Mouse (Mus musculus) myocyte (in vitro differentiated cells): ENCODE measurements around the gene Etfrf1. TPM values are rescaled to one million over a fixed set of nuclear protein-coding genes. Genes with fewer than 3 reads are reported as not detected.

Source experiments
- H3K27me3 ChIP-seq: one replicate; pipeline ENCODE4 v1.6.1; 2011; ENCODE audit not compliant: control insufficient read depth, insufficient read depth, insufficient read length
- H3K36me3 ChIP-seq: one replicate; pipeline ENCODE4 v1.6.1; 2011; ENCODE audit not compliant: control insufficient read depth, insufficient read depth
- H3K4me2 ChIP-seq: one replicate; pipeline ENCODE4 v1.6.1; 2011; ENCODE audit warnings: low read depth, control low read depth
- H3K4me3 ChIP-seq: one replicate; pipeline ENCODE4 v1.5.1; 2011; ENCODE audit warnings: mild to moderate bottlenecking, control low read depth, moderate library complexity
- H3K79me2 ChIP-seq: one replicate; pipeline ENCODE4 v1.6.1; 2011; ENCODE audit not compliant: control insufficient read depth, insufficient read depth
- H3ac ChIP-seq: one replicate; pipeline ENCODE4 v1.6.1; 2011; ENCODE audit not compliant: control insufficient read depth, insufficient read length
- CEBPB ChIP-seq: IDR thresholded peaks from 2 replicates; pipeline ENCODE4 v1.6.1; 2011; ENCODE audit warnings: mild to moderate bottlenecking, moderate library complexity; ENCODE audit not compliant: poor library complexity, insufficient read depth, severe bottlenecking
- E2F4 ChIP-seq: IDR thresholded peaks from one replicate; pipeline ENCODE4 v1.6.1; 2011; ENCODE audit warnings: mild to moderate bottlenecking, control low read depth, moderate library complexity; ENCODE audit not compliant: insufficient read depth
- MAX ChIP-seq: IDR thresholded peaks from one replicate; pipeline ENCODE4 v1.6.1; 2011; ENCODE audit warnings: low read depth, mild to moderate bottlenecking, control low read depth
- MYOD1 ChIP-seq, 3 experiments: IDR thresholded peaks; one replicate each; pipeline ENCODE4 v1.6.1; 2011; ENCODE audit warnings: control low read depth in 2 of 3, low read depth in 2 of 3, mild to moderate bottlenecking in 2 of 3, moderate library complexity in 1 of 3; ENCODE audit not compliant: insufficient read length in 2 of 3, control insufficient read depth in 1 of 3
- MYOG ChIP-seq, 3 experiments: IDR thresholded peaks; one replicate each; pipeline ENCODE4 v1.6.1; 2011; ENCODE audit warnings: control low read depth in 2 of 3, low read depth in 2 of 3, mild to moderate bottlenecking in 2 of 3; ENCODE audit not compliant: insufficient read length in 2 of 3, control insufficient read depth in 1 of 3, insufficient read depth in 1 of 3
- POLR2A ChIP-seq: IDR thresholded peaks from one replicate; pipeline ENCODE4 v1.6.1; 2011; ENCODE audit warnings: low read depth, mild to moderate bottlenecking, control low read depth, moderate library complexity; ENCODE audit not compliant: insufficient read length
- POLR2AphosphoS2 ChIP-seq: IDR thresholded peaks from one replicate; pipeline ENCODE4 v1.6.1; 2011; ENCODE audit warnings: low read depth, control low read depth; ENCODE audit not compliant: insufficient read length
- REST ChIP-seq: IDR thresholded peaks from one replicate; pipeline ENCODE4 v1.6.1; 2011; ENCODE audit warnings: mild to moderate bottlenecking, control low read depth, moderate library complexity; ENCODE audit not compliant: insufficient read depth, insufficient read length
- SRF ChIP-seq: IDR thresholded peaks from one replicate; pipeline ENCODE4 v1.6.1; 2011; ENCODE audit warnings: low read depth; ENCODE audit not compliant: control insufficient read depth, insufficient read length
- TCF12 ChIP-seq: IDR thresholded peaks from one replicate; pipeline ENCODE4 v1.6.1; 2011; ENCODE audit warnings: mild to moderate bottlenecking, control low read depth; ENCODE audit not compliant: poor library complexity, insufficient read depth, severe bottlenecking
- TCF3 ChIP-seq: IDR thresholded peaks from one replicate; pipeline ENCODE4 v1.6.1; 2011; ENCODE audit warnings: low read depth, control low read depth; ENCODE audit not compliant: insufficient read length
- USF1 ChIP-seq: IDR thresholded peaks from one replicate; pipeline ENCODE4 v1.6.1; 2011; ENCODE audit warnings: low read depth, mild to moderate bottlenecking, control low read depth, moderate library complexity
- polyA plus RNA-seq: library from polyadenylated mRNA; unstranded; fragments of >200 nt; fragmentation: generic; extraction: Trizol; gene quantifications from one replicate; pipeline ENCODE4 v1.2.1, GENCODE M21; 2012; ENCODE audit warnings: missing spikeins

Etfrf1 gene
- polyA plus RNA-seq, 1 experiment = 10.0 TPM

GRCm38 (mm10) chr6:145237148-145237547 is 26.2 kb downstream of the Etfrf1 start:
- Histone ChIP-seq H3K79me2 (peaks cover 78% of the 10 kb centered on the region), H3K27me3 (no peaks in the 10 kb centered on the region), H3K4me3 (no peak overlapping the region), H3K4me2 (no peak overlapping the region), H3ac (no peak overlapping the region), H3K36me3 (peaks cover 6% of the 10 kb centered on the region)
- no peak for TF ChIP-seq SRF
- no peak for TF ChIP-seq CEBPB
- TF ChIP-seq POLR2AphosphoS2 = no peak
- TF ChIP-seq E2F4 = no peak
- TF ChIP-seq TCF12 = no peak
- TF ChIP-seq REST = no peak
- TF ChIP-seq MYOD1 (IDR thresholded peaks at IDR 0.05; ENCODE audit: control insufficient read depth in 1 of 3, insufficient read length in 2 of 3, low read depth in 2 of 3) = no peak
- no peak for TF ChIP-seq USF1
- TF ChIP-seq POLR2A = no peak
- no peak for TF ChIP-seq MAX
- no peak for TF ChIP-seq TCF3
- no peak for TF ChIP-seq MYOG (IDR thresholded peaks at IDR 0.05; ENCODE audit: control insufficient read depth in 1 of 3, insufficient read depth in 1 of 3, insufficient read length in 2 of 3, low read depth in 2 of 3)

DNA sequence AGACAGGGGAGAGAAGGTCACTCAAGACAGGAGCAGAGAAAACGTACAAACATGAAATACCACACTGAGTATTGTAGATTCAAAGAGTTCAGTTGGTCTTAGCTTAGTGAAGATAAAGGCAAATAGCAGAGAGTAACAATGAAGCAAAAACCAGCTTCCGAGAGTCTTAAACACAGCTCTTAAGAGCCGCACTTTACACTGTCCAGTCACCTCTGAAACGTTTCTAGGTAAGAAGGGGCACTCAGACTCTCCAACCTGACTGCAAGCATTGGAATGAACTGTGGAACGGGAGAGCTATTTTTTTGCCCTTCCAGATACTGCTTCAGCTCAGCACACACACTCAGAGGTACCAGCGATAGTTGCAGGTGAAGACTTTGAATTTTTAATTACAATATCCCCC is 29.4 kb downstream of the Etfrf1 start:
- Histone ChIP-seq H3K4me2 (no peak overlapping the region), H3ac (no peak overlapping the region), H3K27me3 (no peaks in the 10 kb centered on the region), H3K36me3 (peaks cover 9% of the 10 kb centered on the region), H3K79me2 (peaks cover 81% of the 10 kb centered on the region), H3K4me3 (no peak overlapping the region)
- TF ChIP-seq TCF3 = no peak
- TF ChIP-seq SRF = no peak
- no peak for TF ChIP-seq POLR2AphosphoS2
- no peak for TF ChIP-seq CEBPB
- TF ChIP-seq MYOD1 (IDR thresholded peaks at IDR 0.05; ENCODE audit: control insufficient read depth in 1 of 3, insufficient read length in 2 of 3, low read depth in 2 of 3) = no peak
- TF ChIP-seq MYOG (IDR thresholded peaks at IDR 0.05; ENCODE audit: control insufficient read depth in 1 of 3, insufficient read depth in 1 of 3, insufficient read length in 2 of 3, low read depth in 2 of 3) = no peak
- TF ChIP-seq MAX = no peak
- TF ChIP-seq USF1 = no peak
- no peak for TF ChIP-seq E2F4
- no peak for TF ChIP-seq TCF12
- TF ChIP-seq REST = no peak
- no peak for TF ChIP-seq POLR2A

- no peak overlapping the region for H3K4me2 ChIP-seq
- H3K36me3 ChIP-seq = peaks cover 9% of the 10 kb centered on the region
- H3ac ChIP-seq = no peak overlapping the region
- TF ChIP-seq MYOG (IDR thresholded peaks at IDR 0.05; ENCODE audit: control insufficient read depth in 1 of 3, insufficient read depth in 1 of 3, insufficient read length in 2 of 3, low read depth in 2 of 3) (no peak), POLR2AphosphoS2 (no peak), E2F4 (no peak), TCF3 (no peak), REST (no peak), POLR2A (no peak), SRF (no peak), MAX (no peak), CEBPB (no peak), TCF12 (no peak)
- H3K79me2 ChIP-seq = peaks cover 83% of the 10 kb centered on the region
- H3K4me3 ChIP-seq = no peak overlapping the region
- H3K27me3 ChIP-seq = no peaks in the 10 kb centered on the region
These were observed 31.6 kb downstream of the Etfrf1 start for GRCm38 (mm10) chr6:145242521-145242920.

- TF ChIP-seq MYOG (IDR thresholded peaks at IDR 0.05; ENCODE audit: control insufficient read depth in 1 of 3, insufficient read depth in 1 of 3, insufficient read length in 2 of 3, low read depth in 2 of 3) (no peak), E2F4 (no peak), REST (no peak), MYOD1 (IDR thresholded peaks at IDR 0.05; ENCODE audit: control insufficient read depth in 1 of 3, insufficient read length in 2 of 3, low read depth in 2 of 3) (no peak), TCF3 (no peak), TCF12 (no peak), USF1 (no peak), MAX (no peak), SRF (no peak), CEBPB (no peak), POLR2A (no peak), POLR2AphosphoS2 (no peak)
- no peaks in the 10 kb centered on the region for H3K27me3 ChIP-seq
- H3K36me3 ChIP-seq = peaks cover 9% of the 10 kb centered on the region
- no peak overlapping the region for H3K4me3 ChIP-seq
- no peak overlapping the region for H3K4me2 ChIP-seq
- H3ac ChIP-seq = no peak overlapping the region
- H3K79me2 ChIP-seq = peaks cover 63% of the 10 kb centered on the region
These were observed 35.9 kb downstream of the Etfrf1 start for GRCm38 (mm10) chr6:145246841-145247240.

- Histone ChIP-seq H3K27me3 (no peaks in the 10 kb centered on the region), H3ac (no peak overlapping the region), H3K79me2 (peaks cover 56% of the 10 kb centered on the region), H3K36me3 (peaks cover 9% of the 10 kb centered on the region), H3K4me3 (peak overlapping the region; percentile 41), H3K4me2 (peak overlapping the region; percentile 65)
- TF ChIP-seq USF1 = no peak
- no peak for TF ChIP-seq TCF12
These were observed 37.0 kb downstream of the Etfrf1 start for GRCm38 (mm10) chr6:145247886-145248285.
